Mouse (Mus musculus) liver, embryonic 14.5 days (tissue): ENCODE results near the gene Hist2h2ac.

Experiments used
- CTCF ChIP-seq: IDR thresholded peaks from 2 replicates; pipeline ENCODE4 v1.5.1; 2016; ENCODE audit warnings: antibody characterized with exemption, low read depth, control low read depth
- EP300 ChIP-seq: IDR thresholded peaks from 2 replicates; pipeline ENCODE4 v1.6.1; 2016; ENCODE audit warnings: antibody characterized with exemption, low read depth

- TF ChIP-seq EP300 = no peak
- no peak for TF ChIP-seq CTCF
These were observed 41.7 kb upstream of the Hist2h2ac start for GRCm38 (mm10) chr3:96262216-96262875.
